21 mouse cellular contexts compared by ENCODE assay signal in the genomic region with DNA sequence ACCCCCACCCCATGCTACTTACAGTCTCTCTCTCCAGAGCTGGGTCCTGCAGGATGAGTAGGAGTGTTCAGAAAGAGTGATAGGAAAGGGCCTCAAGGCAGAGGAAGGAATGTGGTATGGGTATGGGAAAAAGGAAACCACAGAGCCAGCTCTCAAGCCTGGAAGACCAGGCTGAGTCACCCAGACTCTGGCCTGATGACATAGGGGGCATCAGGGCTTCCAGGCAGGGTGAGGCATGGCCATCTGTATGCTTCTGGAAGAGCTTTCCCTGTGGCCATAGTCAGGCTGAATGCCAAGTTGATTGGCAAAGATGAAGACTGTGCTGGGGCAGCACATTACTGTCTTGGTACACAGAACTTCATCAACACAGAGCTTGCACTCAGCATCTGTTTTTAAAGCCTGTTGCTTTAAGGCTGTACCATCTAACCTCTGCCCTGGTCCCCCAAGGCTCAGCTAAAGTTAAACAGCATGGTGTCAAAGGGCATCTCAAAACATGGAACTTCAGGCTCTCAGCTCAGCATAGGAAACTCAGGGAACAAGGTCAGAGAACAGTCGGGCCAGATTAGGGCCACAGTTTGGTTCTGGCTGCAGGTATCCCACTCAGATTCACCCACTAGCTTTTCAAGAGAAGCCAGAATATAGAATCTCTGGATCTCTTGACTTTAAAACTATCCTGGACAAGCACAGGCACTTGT. TPM values are rescaled to one million over a fixed set of nuclear protein-coding genes. Genes with fewer than 3 reads are reported as not detected.
A peak's percentile ranks its signal among the peaks of the same experiment; 100 is the strongest.
DNase-seq lines count a peak whose midpoint lies in the region; ATAC-seq lines count a peak whose summit lies in the region.
"Had no signal": no experiment of that assay in that cellular context is flagged by ENCODE, and none has a peak within 500 bp of the region (broad histone marks: within the 10 kb centered on the region; RNA-seq: fewer than 3 reads in every experiment).

No protein-coding gene starts in this region.

- peaks cover 81% of the 10 kb centered on the region for H3K4me1 ChIP-seq in megakaryocyte, embryonic 14.5 days
- H3K4me1 ChIP-seq in liver, embryonic 13.5 days (replicated peaks): peaks cover 18% of the 10 kb centered on the region
- H3K4me1 ChIP-seq: forebrain, embryonic 15.5 days; hindbrain, embryonic 12.5 days; kidney, embryonic 15.5 days; lung, embryonic 15.5 days; midbrain, embryonic 13.5 days had no signal

- H3K4me3 ChIP-seq in megakaryocyte, embryonic 14.5 days (replicated peaks): peak overlapping the region; percentile 82
- no peak overlapping the region for H3K4me3 ChIP-seq in liver, embryonic 13.5 days (replicated peaks)
- H3K4me3 ChIP-seq: embryonic facial prominence, embryonic 15.5 days; forebrain, embryonic 15.5 days; heart, embryonic 15.5 days; hindbrain, embryonic 12.5 days; kidney, embryonic 15.5 days; lung, embryonic 15.5 days; midbrain, embryonic 13.5 days had no signal

- H3K9ac ChIP-seq in liver, embryonic 13.5 days: no peak overlapping the region
- H3K9ac ChIP-seq: embryonic facial prominence, embryonic 15.5 days; forebrain, embryonic 15.5 days; heart, embryonic 15.5 days; hindbrain, embryonic 12.5 days; kidney, embryonic 15.5 days; lung, embryonic 15.5 days; midbrain, embryonic 13.5 days had no signal

- 59% methylated on average over 1 of the region's 1 CpGs for WGBS in liver, embryonic 13.5 days (ENCODE audit: insufficient replicate concordance)

- H3K4me2 ChIP-seq in liver, embryonic 13.5 days: peak overlapping the region; percentile 11; the same call in 1 of the 2 replicates
- H3K4me2 ChIP-seq: embryonic facial prominence, embryonic 15.5 days; forebrain, embryonic 15.5 days; heart, embryonic 15.5 days; hindbrain, embryonic 12.5 days; kidney, embryonic 15.5 days; lung, embryonic 15.5 days; midbrain, embryonic 13.5 days had no signal

- DNase-seq in adipocyte (ENCODE audit: low spot score): peak; percentile 83
- DNase-seq in liver, embryonic 13.5 days: no peak
- no peak for DNase-seq in left cerebral cortex, adult 18-20 months (ENCODE audit: low spot score in 2 of 2)
- DNase-seq in right cerebral cortex, adult 2 months (ENCODE audit: low spot score in 2 of 2): no peak
- DNase-seq in spleen, adult 12 weeks (ENCODE audit: low spot score): no peak
- DNase-seq: adrenal gland, postnatal 36 days; cerebellum, adult 8-10 months; left cerebral cortex, postnatal 4 days; thymus, adult 18-20 months had no signal

- H3K27ac ChIP-seq in liver, embryonic 13.5 days: peak overlapping the region; percentile 43
- H3K27ac ChIP-seq: embryonic facial prominence, embryonic 15.5 days; forebrain, embryonic 15.5 days; heart, embryonic 15.5 days; hindbrain, embryonic 12.5 days; kidney, embryonic 15.5 days; lung, embryonic 15.5 days; macrophage; midbrain, embryonic 13.5 days had no signal

- H3K9me3 ChIP-seq in megakaryocyte, embryonic 14.5 days: peaks cover 4% of the 10 kb centered on the region; the same call in 1 of the 2 replicates
- no peaks in the 10 kb centered on the region for H3K9me3 ChIP-seq in liver, embryonic 13.5 days (replicated peaks)
- H3K9me3 ChIP-seq: embryonic facial prominence, embryonic 15.5 days; forebrain, embryonic 15.5 days; heart, embryonic 15.5 days; hindbrain, embryonic 12.5 days; kidney, embryonic 15.5 days; lung, embryonic 15.5 days; midbrain, embryonic 13.5 days had no signal

- no peaks in the 10 kb centered on the region for H3K36me3 ChIP-seq in megakaryocyte, embryonic 14.5 days (replicated peaks; ENCODE audit: low read length)
- no peaks in the 10 kb centered on the region for H3K36me3 ChIP-seq in liver, embryonic 13.5 days
- H3K36me3 ChIP-seq: embryonic facial prominence, embryonic 15.5 days; forebrain, embryonic 15.5 days; heart, embryonic 15.5 days; hindbrain, embryonic 12.5 days; kidney, embryonic 15.5 days; lung, embryonic 15.5 days; midbrain, embryonic 13.5 days had no signal

- ATAC-seq in megakaryocyte, adult 5-6 weeks (ENCODE audit: poor library complexity, severe bottlenecking): no peak
- ATAC-seq in liver, embryonic 13.5 days (ENCODE audit: low read depth): peak; percentile 69
- ATAC-seq: forebrain, embryonic 15.5 days; midbrain, embryonic 13.5 days had no signal

- H3K27me3 ChIP-seq in megakaryocyte, embryonic 14.5 days (replicated peaks): peaks cover 65% of the 10 kb centered on the region
- 0 out of 2 replicates have a peak, but pooled peaks cover 4% of the 10 kb centered on the region for H3K27me3 ChIP-seq in liver, embryonic 13.5 days
- H3K27me3 ChIP-seq: embryonic facial prominence, embryonic 15.5 days; forebrain, embryonic 15.5 days; kidney, embryonic 15.5 days; lung, embryonic 15.5 days; midbrain, embryonic 13.5 days had no signal

RNA-seq across cellular contexts. Expression of a gene that starts 19.3 kb away (rescaled TPM):
- polyA plus RNA-seq in megakaryocyte, embryonic 14.5 days (2012; ENCODE audit: insufficient read depth, low replicate concordance): 0.03 TPM in 1 of 2 replicates, not detected in the other
- not detected in 2 replicates for total RNA-seq in megakaryocyte, adult 5-6 weeks (2015)
- total RNA-seq in megakaryocyte, adult 5-6 weeks (2017): not detected in 2 replicates
- 8.7 and 8.8 TPM in 2 replicates for polyA plus RNA-seq in liver, embryonic 13.5 days (2015; fragmentation: Nextera tagmentation; extraction: Ambion mirVana)
- total RNA-seq in left cerebral cortex, adult 18-20 months (2021): 1 to 10 TPM; 6.5 to 7.3 TPM
- total RNA-seq: common myeloid progenitor, adult 5-6 weeks; neutrophil, adult 5-6 weeks had no signal

RNA-seq across cellular contexts. Expression of a gene that starts 36.5 kb away (rescaled TPM):
- 0.46 TPM in 1 of 2 replicates, not detected in the other for polyA plus RNA-seq in megakaryocyte, embryonic 14.5 days (2012; ENCODE audit: insufficient read depth, low replicate concordance)
- 0.27 and 0.80 TPM in 2 replicates for total RNA-seq in megakaryocyte, adult 5-6 weeks (2015)
- 0.16 and 0.37 TPM in 2 replicates for total RNA-seq in megakaryocyte, adult 5-6 weeks (2017)
- 5.6 and 6.0 TPM in 2 replicates for polyA plus RNA-seq in liver, embryonic 13.5 days (2015; fragmentation: Nextera tagmentation; extraction: Ambion mirVana)
- total RNA-seq in left cerebral cortex, adult 18-20 months (2021): 100 to 1,000 TPM; 170 to 186 TPM

Comparison
In these comparisons a context has a peak if more than half of its experiments do, and no peak if none do; other contexts are left out.
1. RNA of a gene that starts 19.3 kb away (total RNA-seq): 6.5 to 7.3 TPM in left cerebral cortex, adult 18-20 months; not detected in megakaryocyte, adult 5-6 weeks; every median in the first group is over 4 times any median in the second.
2. RNA of a gene that starts 36.5 kb away (total RNA-seq): 170 to 186 TPM in left cerebral cortex, adult 18-20 months; 0.16 to 0.80 TPM in megakaryocyte, adult 5-6 weeks; every median in the first group is over 10 times any median in the second.